Comparison of ENCODE assay signal across 18 mouse cellular contexts in genomic region chr12:26821257-26821968, GRCm38 (mm10).
DNase-seq lines count a peak whose midpoint lies in the region; ATAC-seq lines count a peak whose summit lies in the region.
"Had no signal": no experiment of that assay in that cellular context is flagged by ENCODE, and none has a peak within 500 bp of the region (broad histone marks: within the 10 kb centered on the region; RNA-seq: fewer than 3 reads in every experiment).

No protein-coding gene starts in this region.

- no peak overlapping the region for H3K4me3 ChIP-seq in midbrain, embryonic 10.5 days
- H3K4me3 ChIP-seq in midbrain, embryonic 16.5 days (ENCODE audit: low read depth, low read length): no peak overlapping the region
- no peak overlapping the region for H3K4me3 ChIP-seq in embryonic facial prominence, embryonic 13.5 days
- H3K4me3 ChIP-seq in hindbrain, embryonic 13.5 days: no peak overlapping the region
- no peak overlapping the region for H3K4me3 ChIP-seq in neural tube, embryonic 14.5 days (ENCODE audit: low read depth, low read length)
- H3K4me3 ChIP-seq: intestine, embryonic 15.5 days; layer of hippocampus, adult 2 months had no signal

- H3K9ac ChIP-seq in midbrain, embryonic 16.5 days (ENCODE audit: low read depth, low read length): no peak overlapping the region
- H3K9ac ChIP-seq in embryonic facial prominence, embryonic 13.5 days: no peak overlapping the region
- H3K9ac ChIP-seq in hindbrain, embryonic 13.5 days: no peak overlapping the region
- no peak overlapping the region for H3K9ac ChIP-seq in neural tube, embryonic 14.5 days (replicated peaks; ENCODE audit: low read depth, low read length)
- H3K9ac ChIP-seq: intestine, embryonic 15.5 days had no signal

- no peak for DNase-seq in midbrain, embryonic 10.5 days (ENCODE audit: low spot score)
- no peak for DNase-seq in kidney, adult 8-10 months
- DNase-seq: adrenal gland, adult 8-10 months; cerebellum, adult 2 months; gastrocnemius, postnatal 10 days; liver; lung, adult 18-20 months; lung, postnatal 4 days; right cerebral cortex, postnatal 25 days; thymus, adult 18-20 months had no signal

- peaks cover 20% of the 10 kb centered on the region for H3K4me1 ChIP-seq in midbrain, embryonic 10.5 days
- peaks cover 2% of the 10 kb centered on the region for H3K4me1 ChIP-seq in midbrain, embryonic 16.5 days (ENCODE audit: control insufficient read depth, insufficient read depth, low read length)
- H3K4me1 ChIP-seq in embryonic facial prominence, embryonic 13.5 days: peaks cover 31% of the 10 kb centered on the region
- H3K4me1 ChIP-seq in hindbrain, embryonic 13.5 days (replicated peaks): peaks cover 19% of the 10 kb centered on the region
- peaks cover 3% of the 10 kb centered on the region; the same call in 1 of the 2 replicates for H3K4me1 ChIP-seq in neural tube, embryonic 14.5 days (ENCODE audit: control insufficient read depth, insufficient read depth, low read length)
- H3K4me1 ChIP-seq: intestine, embryonic 15.5 days had no signal

- no peak for ATAC-seq in midbrain, embryonic 16.5 days
- peak; percentile 52; the same call in 1 of the 2 replicates for ATAC-seq in embryonic facial prominence, embryonic 13.5 days (ENCODE audit: insufficient number of reproducible peaks, insufficient read depth, low FRiP score, low TSS enrichment, low read depth)
- ATAC-seq in hindbrain, embryonic 13.5 days (ENCODE audit: low FRiP score): peak; percentile 71
- peak; percentile 60 for ATAC-seq in neural tube, embryonic 14.5 days (ENCODE audit: low read depth)
- ATAC-seq in monocyte, adult 5-6 weeks (replicated peaks; ENCODE audit: insufficient number of reproducible peaks, low FRiP score, low TSS enrichment, poor library complexity, severe bottlenecking): no peak
- no peak for ATAC-seq in activated CD4-positive, CD25-positive, alpha-beta regulatory T cell, adult 4 months
- ATAC-seq: intestine, embryonic 15.5 days had no signal

- no peaks in the 10 kb centered on the region for H3K9me3 ChIP-seq in midbrain, embryonic 10.5 days (replicated peaks)
- no peaks in the 10 kb centered on the region for H3K9me3 ChIP-seq in midbrain, embryonic 16.5 days (replicated peaks; ENCODE audit: control insufficient read depth, low read length, poor library complexity, severe bottlenecking)
- H3K9me3 ChIP-seq in embryonic facial prominence, embryonic 13.5 days: no peaks in the 10 kb centered on the region
- H3K9me3 ChIP-seq in hindbrain, embryonic 13.5 days: no peaks in the 10 kb centered on the region
- H3K9me3 ChIP-seq in neural tube, embryonic 14.5 days (ENCODE audit: control insufficient read depth, low read length): no peaks in the 10 kb centered on the region
- H3K9me3 ChIP-seq: intestine, embryonic 15.5 days had no signal

- H3K27me3 ChIP-seq in midbrain, embryonic 10.5 days (ENCODE audit: low read depth, poor library complexity, severe bottlenecking): no peaks in the 10 kb centered on the region
- no peaks in the 10 kb centered on the region for H3K27me3 ChIP-seq in midbrain, embryonic 16.5 days (ENCODE audit: control insufficient read depth, insufficient read depth, low read depth, low read length)
- H3K27me3 ChIP-seq in embryonic facial prominence, embryonic 13.5 days: no peaks in the 10 kb centered on the region
- no peaks in the 10 kb centered on the region for H3K27me3 ChIP-seq in hindbrain, embryonic 13.5 days
- H3K27me3 ChIP-seq in neural tube, embryonic 14.5 days (ENCODE audit: control insufficient read depth, insufficient read depth, low read length): no peaks in the 10 kb centered on the region
- H3K27me3 ChIP-seq: intestine, embryonic 15.5 days had no signal

- H3K36me3 ChIP-seq in midbrain, embryonic 10.5 days: no peaks in the 10 kb centered on the region
- H3K36me3 ChIP-seq in midbrain, embryonic 16.5 days (ENCODE audit: control insufficient read depth, insufficient read depth, low read length): no peaks in the 10 kb centered on the region
- no peaks in the 10 kb centered on the region for H3K36me3 ChIP-seq in embryonic facial prominence, embryonic 13.5 days
- no peaks in the 10 kb centered on the region for H3K36me3 ChIP-seq in hindbrain, embryonic 13.5 days
- no peaks in the 10 kb centered on the region for H3K36me3 ChIP-seq in neural tube, embryonic 14.5 days (ENCODE audit: control insufficient read depth, insufficient read depth, low read length)
- H3K36me3 ChIP-seq: intestine, embryonic 15.5 days had no signal

- H3K27ac ChIP-seq in midbrain, embryonic 10.5 days (replicated peaks): peak overlapping the region; percentile 71
- no peak overlapping the region for H3K27ac ChIP-seq in midbrain, embryonic 16.5 days (ENCODE audit: low read length)
- H3K27ac ChIP-seq in embryonic facial prominence, embryonic 13.5 days: peak overlapping the region; percentile 68
- H3K27ac ChIP-seq in hindbrain, embryonic 13.5 days: peak overlapping the region; percentile 69
- H3K27ac ChIP-seq in neural tube, embryonic 14.5 days (ENCODE audit: low read depth, low read length): 0 out of 2 replicates have a peak overlapping the region, but pooled peaks have one; percentile 16
- H3K27ac ChIP-seq: intestine, embryonic 15.5 days; layer of hippocampus, adult 2 months had no signal

- WGBS in midbrain, embryonic 10.5 days: 81% methylated on average over 3 of the region's 3 CpGs
- WGBS in midbrain, embryonic 16.5 days: 64% methylated on average over 3 of the region's 3 CpGs
- WGBS in embryonic facial prominence, embryonic 13.5 days: 39% methylated on average over 3 of the region's 3 CpGs
- WGBS in hindbrain, embryonic 13.5 days: 44% methylated on average over 3 of the region's 3 CpGs
- WGBS in neural tube, embryonic 14.5 days: 52% methylated on average over 3 of the region's 3 CpGs

- H3K4me2 ChIP-seq in midbrain, embryonic 16.5 days (ENCODE audit: low read length): no peak overlapping the region
- H3K4me2 ChIP-seq in embryonic facial prominence, embryonic 13.5 days: peak overlapping the region; percentile 7; the same call in 1 of the 2 replicates
- no peak overlapping the region for H3K4me2 ChIP-seq in hindbrain, embryonic 13.5 days
- no peak overlapping the region for H3K4me2 ChIP-seq in neural tube, embryonic 14.5 days (ENCODE audit: low read depth, low read length)
- H3K4me2 ChIP-seq: intestine, embryonic 15.5 days had no signal

Comparison
In these comparisons a context has a peak if more than half of its experiments do, and no peak if none do; other contexts are left out.
1. ATAC-seq: peak in embryonic facial prominence, embryonic 13.5 days (single experiment), hindbrain, embryonic 13.5 days (single experiment) and neural tube, embryonic 14.5 days (single experiment); none in midbrain, embryonic 16.5 days (single experiment), monocyte, adult 5-6 weeks (single experiment) and activated CD4-positive, CD25-positive, alpha-beta regulatory T cell, adult 4 months (single experiment).